Mouse (Mus musculus): Measurements from ENCODE around the gene Cdc42se1. TPM values are rescaled to one million over a fixed set of nuclear protein-coding genes. Genes with fewer than 3 reads are reported as not detected.

Cdc42se1 gene
- total and polyA plus RNA-seq, 3 experiments: 55.3 to 128 (median 71.1) TPM

GRCm38 (mm10) chr3:95217255-95218134 lies 11.0 kb upstream of the Cdc42se1 start, which contains the start of gene Gabpb2 (continued):
- no peak; the same call in 1 of the 2 replicates for TF ChIP-seq GABPA (IDR thresholded peaks at IDR 0.05; ENCODE audit: insufficient replicate concordance, low read depth, low read length)

DNA sequence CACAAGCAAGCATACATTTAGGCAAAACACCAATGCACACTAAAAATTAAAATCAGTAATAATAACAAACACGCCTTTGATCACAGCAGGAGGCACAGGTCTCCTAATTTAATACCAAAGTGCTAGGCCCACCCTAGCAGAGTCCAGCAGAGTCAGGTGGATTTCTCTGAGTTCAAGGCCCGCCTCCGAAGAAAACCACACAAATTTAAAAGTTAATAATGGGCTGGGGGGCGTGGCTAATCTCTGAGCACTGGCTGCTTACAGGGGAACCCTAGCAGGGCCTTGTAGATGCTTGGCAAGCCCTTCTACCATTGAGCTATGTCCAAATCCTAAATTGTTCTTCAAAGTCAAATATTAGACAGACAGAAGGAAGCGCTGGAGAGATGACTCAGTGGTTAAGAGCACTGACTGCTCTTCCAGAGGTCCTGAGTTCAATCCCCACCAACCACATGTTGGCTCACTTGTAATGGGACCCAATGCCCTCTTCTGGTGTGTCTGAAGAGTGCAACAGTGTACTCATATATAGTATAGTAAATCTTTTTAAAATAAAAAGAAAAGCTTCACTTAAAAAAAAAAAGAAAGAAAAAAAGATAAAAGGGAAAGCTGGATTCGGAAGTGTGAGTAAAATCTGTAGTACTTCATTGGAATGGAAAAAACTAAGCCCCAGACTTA lies 9.9 kb upstream of the Cdc42se1 start:
- Histone ChIP-seq H3K9me3 (replicated peaks; ENCODE audit: low read length) (no peaks in the 10 kb centered on the region), H3K27me3 (replicated peaks) (no peaks in the 10 kb centered on the region), H3K4me2 (ENCODE audit: insufficient read depth, low read depth, poor library complexity, severe bottlenecking) (peak overlapping the region; percentile 84), H3K4me1 (ENCODE audit: control insufficient read depth in 1 of 2, insufficient read depth in 2 of 2) (peaks cover 0 to 35% of the 10 kb centered on the region in 2 experiments; a peak in 1 of 4 replicates), H3K36me3 (replicated peaks in 1 of 2; ENCODE audit: control insufficient read depth in 1 of 2, insufficient read depth in 1 of 2, low read length in 1 of 2) (peaks cover 40 to 68% of the 10 kb centered on the region in 2 experiments), H3K9ac (ENCODE audit: insufficient read depth, low read depth) (peak overlapping the region; percentile 99), H3K79me2 (replicated peaks; ENCODE audit: control insufficient read depth, extremely low read depth, insufficient read depth, poor library complexity, severe bottlenecking) (peaks cover 26% of the 10 kb centered on the region), H3K27ac (ENCODE audit: insufficient read depth, low read depth) (peak overlapping the region; percentile 94), H3K4me3 (replicated peaks in 1 of 3; ENCODE audit: low read depth in 2 of 3, low read length in 2 of 3, poor library complexity in 1 of 3) (peak overlapping the region; percentile 54 to 89 (median 79))
- in situ Hi-C loops (cut with MboI; ENCODE audit: low pct_ligation_motif_present, low pct_unique_long_range_greater_than_20kb, low sequenced_read_pairs): loop anchor here (10.0 kb wide), 1 partner anchor 74 kb away; the partner anchor contains the start of gene Tnfaip8l2
- DNase-seq (ENCODE audit: extremely low read depth): peak; percentile 86
- dilution Hi-C loops (cut with MboI; ENCODE audit: extremely low pct_ligation_motif_present, extremely low pct_unique_long_range_greater_than_20kb, low sequenced_read_pairs): no loop called here
- TF ChIP-seq MYC (IDR thresholded peaks at IDR 0.05; ENCODE audit: low read depth, low read length) (0 out of 2 replicates have a peak, but pooled peaks have one; percentile 38), POLR2AphosphoS2 (IDR thresholded peaks at IDR 0.05; ENCODE audit: low read depth, low read length) (no peak), CTCF (conservative IDR thresholded peaks at IDR 0.05 in 1 of 2, IDR thresholded peaks at IDR 0.05 in 1 of 2; ENCODE audit: low read depth in 2 of 2, low read length in 2 of 2) (peak; percentile 8 to 32; a peak in 1 of 4 replicates)

DNA sequence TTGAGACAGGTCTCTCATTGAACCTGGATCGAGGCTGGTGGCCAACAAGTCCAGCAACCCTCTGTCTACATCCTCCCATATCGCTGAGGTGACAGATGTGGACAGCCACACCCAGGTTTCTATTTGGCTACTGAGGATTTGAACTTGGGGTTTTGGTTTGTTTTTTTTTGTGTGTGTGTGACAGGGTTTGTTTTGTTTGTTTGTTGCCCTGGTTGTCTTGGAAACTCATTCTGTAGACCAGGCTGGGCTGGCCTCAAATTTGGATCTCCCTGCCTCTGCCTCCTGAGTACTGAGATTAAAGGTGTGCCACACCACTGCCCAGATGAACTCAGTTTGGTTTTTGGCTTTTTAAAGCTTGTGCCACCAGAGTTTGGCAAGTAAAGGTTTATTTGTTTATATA lies 5.5 kb upstream of the Cdc42se1 start:
- no peak overlapping the region for H3K4me2 ChIP-seq (ENCODE audit: insufficient read depth, low read depth, poor library complexity, severe bottlenecking)
- peaks cover 3% of the 10 kb centered on the region for H3K9me3 ChIP-seq (replicated peaks; ENCODE audit: low read length)
- peaks cover 40 to 68% of the 10 kb centered on the region in 2 experiments for H3K36me3 ChIP-seq (replicated peaks in 1 of 2; ENCODE audit: control insufficient read depth in 1 of 2, insufficient read depth in 1 of 2, low read length in 1 of 2)
- in situ Hi-C loops (cut with MboI; ENCODE audit: low pct_ligation_motif_present, low pct_unique_long_range_greater_than_20kb, low sequenced_read_pairs) (loop anchor here (5.0 kb wide), 1 partner anchor 34 kb away; no protein-coding TSS in a partner anchor), dilution Hi-C loops (cut with MboI; ENCODE audit: extremely low pct_ligation_motif_present, extremely low pct_unique_long_range_greater_than_20kb, low sequenced_read_pairs) (no loop called here)
- H3K4me1 ChIP-seq (ENCODE audit: control insufficient read depth in 1 of 2, insufficient read depth in 2 of 2): peaks cover 0 to 39% of the 10 kb centered on the region in 2 experiments; a peak in 3 of 4 replicates
- H3K27me3 ChIP-seq (replicated peaks): no peaks in the 10 kb centered on the region
- DNase-seq (ENCODE audit: extremely low read depth): no peak
- TF ChIP-seq TCF12 (IDR thresholded peaks at IDR 0.05; ENCODE audit: low read depth, low read length): no peak
- no peak for TF ChIP-seq RAD21 (IDR thresholded peaks at IDR 0.05; ENCODE audit: low read depth, low read length)
- no peak for TF ChIP-seq MYC (IDR thresholded peaks at IDR 0.05; ENCODE audit: low read depth, low read length)
- 0 out of 4 replicates have a peak, but pooled peaks of 1 of the 2 experiments have one; percentile 0 for TF ChIP-seq CTCF (conservative IDR thresholded peaks at IDR 0.05 in 1 of 2, IDR thresholded peaks at IDR 0.05 in 1 of 2; ENCODE audit: low read depth in 2 of 2, low read length in 2 of 2)
- TF ChIP-seq SMC3 (IDR thresholded peaks at IDR 0.05; ENCODE audit: low read depth, low read length): no peak
- no peak for TF ChIP-seq KAT2A (IDR thresholded peaks at IDR 0.05; ENCODE audit: insufficient replicate concordance, low read length)
- TF ChIP-seq POLR2AphosphoS2 (IDR thresholded peaks at IDR 0.05; ENCODE audit: low read depth, low read length): no peak
- TF ChIP-seq RCOR1 (conservative IDR thresholded peaks at IDR 0.05; ENCODE audit: low read depth, low read length): no peak
- TF ChIP-seq MXI1 (IDR thresholded peaks at IDR 0.05; ENCODE audit: low read depth, low read length): no peak
- TF ChIP-seq CHD2 (IDR thresholded peaks at IDR 0.05; ENCODE audit: low read length): no peak
- no peak for TF ChIP-seq IRF4 (IDR thresholded peaks at IDR 0.05; ENCODE audit: low read depth, low read length)
- no peak for TF ChIP-seq ZMIZ1 (IDR thresholded peaks at IDR 0.05; ENCODE audit: low read depth, low read length)
- TF ChIP-seq POLR2A (IDR thresholded peaks at IDR 0.05; ENCODE audit: low read depth, low read length): 0 out of 2 replicates have a peak, but pooled peaks have one; percentile 13
- no peak for TF ChIP-seq ZC3H11A (IDR thresholded peaks at IDR 0.05; ENCODE audit: low read depth, low read length)
- no peak for TF ChIP-seq TBP (conservative IDR thresholded peaks at IDR 0.05; ENCODE audit: low read depth, low read length)
- TF ChIP-seq ZKSCAN1 (IDR thresholded peaks at IDR 0.05; ENCODE audit: borderline replicate concordance, low read depth, low read length): no peak
- H3K79me2 ChIP-seq (replicated peaks; ENCODE audit: control insufficient read depth, extremely low read depth, insufficient read depth, poor library complexity, severe bottlenecking): peaks cover 55% of the 10 kb centered on the region
- H3K4me3 ChIP-seq (replicated peaks in 1 of 3; ENCODE audit: low read depth in 2 of 3, low read length in 2 of 3, poor library complexity in 1 of 3): no peak overlapping the region
- no peak overlapping the region for H3K27ac ChIP-seq (ENCODE audit: insufficient read depth, low read depth)
- H3K9ac ChIP-seq (ENCODE audit: insufficient read depth, low read depth): no peak overlapping the region
